Mouse (Mus musculus): ENCODE results near the gene Rhox3a2.
"Not testable (repeated sequence)": the region's sequence is repeated elsewhere in the genome, so short reads cannot be mapped to it uniquely, and the experiment has no call there.

The Rhox3a2 gene

GRCm38 (mm10) chrX:37379728-37380127, at the start of gene Rhox3a2:
Gene Rhox3a2 (plus strand): TSS chrX:37380028.
- not testable (repeated sequence) for DNase-seq (ENCODE audit: low spot score)

- not testable (repeated sequence) for DNase-seq (ENCODE audit: low spot score)
These were observed 10.7 kb downstream of the Rhox3a2 start, which contains the start of gene Rhox4a2 for GRCm38 (mm10) chrX:37390548-37390947. Gene Rhox4a2 (plus strand): TSS chrX:37390848.

DNA sequence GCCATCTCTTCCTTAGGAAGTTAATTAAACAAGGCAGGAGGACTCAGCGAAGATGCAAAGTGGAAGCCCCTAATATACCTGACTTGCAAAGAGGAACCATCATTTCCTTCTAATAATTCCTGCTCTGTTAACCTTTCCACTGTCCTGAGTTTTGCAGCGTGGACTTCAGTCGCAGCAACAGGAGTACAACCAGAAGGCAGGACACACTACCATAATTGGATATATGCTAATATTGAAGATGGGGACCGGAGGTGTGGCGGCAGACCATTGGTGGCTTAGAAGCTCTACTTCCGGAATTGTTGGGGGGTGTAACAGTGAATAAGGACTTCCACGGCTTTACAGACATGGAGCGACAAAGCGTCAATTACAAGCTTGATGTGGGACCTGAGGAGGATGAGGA, 31.9 kb downstream of the Rhox3a2 start, which contains the start of gene Rhox2b:
Gene Rhox2b, plus strand, starts transcription at position 301 of the 400 bp plus-strand sequence.
- not testable (repeated sequence) for DNase-seq (ENCODE audit: low spot score)

DNA sequence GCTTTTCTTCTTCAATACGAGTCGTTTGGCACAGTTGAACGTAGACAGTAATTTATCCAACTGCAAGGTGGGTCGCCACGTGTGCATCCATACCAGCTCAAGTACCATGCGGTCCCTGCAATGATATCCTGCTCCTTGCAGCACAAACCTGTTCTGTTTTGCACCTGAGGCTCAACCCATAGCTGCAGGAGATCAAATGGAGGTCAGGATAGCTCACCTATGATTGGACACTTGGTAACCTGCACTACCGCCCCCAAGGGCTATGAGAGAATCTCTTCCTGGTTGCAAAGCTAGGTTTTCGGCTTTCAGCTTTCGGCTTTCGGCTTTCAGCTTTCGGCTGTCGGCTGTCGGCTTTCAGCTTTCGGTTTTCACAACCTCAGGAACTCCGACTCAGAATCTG, 52.4 kb downstream of the Rhox3a2 start, which contains the start of gene Rhox4b:
Gene Rhox4b, plus strand, starts transcription at position 301 of the 400 bp plus-strand sequence.
- DNase-seq (ENCODE audit: low spot score) = not testable (repeated sequence)

All from urinary bladder, postnatal 14 days (tissue).